Mouse (Mus musculus) erythroblast, embryonic 14.5 days (primary cell): ENCODE results near the gene Eif4h.

Experiments used
- GATA1 ChIP-seq: IDR thresholded peaks from 2 replicates; pipeline ENCODE4 v1.6.1; 2012; ENCODE audit warnings: low read length, inconsistent platforms, mixed read lengths
- TAL1 ChIP-seq: IDR thresholded peaks from 3 replicates; pipeline ENCODE4 v1.6.1; 2012; ENCODE audit warnings: low read length, inconsistent platforms, mixed read lengths

GRCm38 (mm10) chr5:134576517-134577220 lies 62.6 kb downstream of the Eif4h start:
- TF ChIP-seq GATA1: no peak
- no peak for TF ChIP-seq TAL1
